Mouse (Mus musculus) neural tube, embryonic 15.5 days (tissue): ENCODE results near the gene Cdk8. TPM values are rescaled to one million over a fixed set of nuclear protein-coding genes. Genes with fewer than 3 reads are reported as not detected.
"Not testable (repeated sequence)": the region's sequence is repeated elsewhere in the genome, so short reads cannot be mapped to it uniquely, and the experiment has no call there.

Experiments used
- ATAC-seq: fragments of 200-750 bp; cut with Nextera tagmentation; 2 replicates; pipeline ENCODE4 v1.8.0; 2017; ENCODE audit warnings: mild to moderate bottlenecking, moderate TSS enrichment, moderate library complexity; ENCODE audit not compliant: low FRiP score
- H3K27ac ChIP-seq: fragments of 300-500 bp; sonication (generic); replicated peaks from 2 replicates; pipeline ENCODE4 v1.5.1; 2015; ENCODE audit warnings: mild to moderate bottlenecking, inconsistent platforms
- H3K27me3 ChIP-seq: fragments of 300-500 bp; sonication (generic); replicated peaks from 2 replicates; pipeline ENCODE4 v1.6.1; 2015; ENCODE audit warnings: inconsistent platforms
- H3K36me3 ChIP-seq: fragments of 300-500 bp; sonication (generic); 2 replicates; pipeline ENCODE4 v1.6.1; 2015; ENCODE audit warnings: inconsistent platforms
- H3K4me1 ChIP-seq: fragments of 300-500 bp; sonication (generic); 2 replicates; pipeline ENCODE4 v1.6.1; 2015; ENCODE audit warnings: inconsistent platforms
- H3K4me2 ChIP-seq: fragments of 300-500 bp; sonication (generic); 2 replicates; pipeline ENCODE4 v1.6.1; 2015; ENCODE audit warnings: inconsistent platforms, mild to moderate bottlenecking, moderate library complexity
- H3K4me3 ChIP-seq: fragments of 300-500 bp; sonication (generic); replicated peaks from 2 replicates; pipeline ENCODE4 v1.5.1; 2015; ENCODE audit warnings: mild to moderate bottlenecking, inconsistent platforms
- H3K9ac ChIP-seq: fragments of 300-500 bp; sonication (generic); replicated peaks from 2 replicates; pipeline ENCODE4 v1.6.1; 2015; ENCODE audit warnings: mild to moderate bottlenecking, inconsistent platforms
- H3K9me3 ChIP-seq: fragments of 300-500 bp; sonication (generic); replicated peaks from 2 replicates; pipeline ENCODE4 v1.6.1; 2016; ENCODE audit warnings: inconsistent platforms
- WGBS: fragments of 180-500 bp; shearing (Covaris S2); methylation state at CpG from one replicate; pipeline ENCODE4 v1.1.7; 2015; ENCODE audit warnings: mixed read lengths; 5-methylcytosine and 5-hydroxymethylcytosine counted together
- polyA plus RNA-seq: library from polyadenylated mRNA; unstranded; fragments of >200 nt; fragmentation: Nextera tagmentation; extraction: Ambion mirVana; gene quantifications from 2 replicates; pipeline ENCODE4 v1.2.1, GENCODE M21; 2015

Gene Cdk8
- polyA plus RNA-seq: 17.8 and 18.1 TPM in 2 replicates

GRCm38 (mm10) chr5:146230864-146231654 is at the start of gene Cdk8:
Cdk8 (plus strand) TSS chr5:146231230.
- WGBS: under 1% methylated on average over 74 of the region's 102 CpGs
- peak; percentile 92 for ATAC-seq
- peak within 1 kb of the TSS; percentile 81 for H3K9ac ChIP-seq
- no peaks in the 10 kb centered on the region for H3K9me3 ChIP-seq
- peak within 1 kb of the TSS; percentile 80 for H3K4me3 ChIP-seq
- H3K27me3 ChIP-seq: no peaks in the 10 kb centered on the region
- peak within 1 kb of the TSS; percentile 98 for H3K27ac ChIP-seq
- peaks cover 34% of the 10 kb centered on the region for H3K4me1 ChIP-seq
- no peaks in the 10 kb centered on the region for H3K36me3 ChIP-seq
- H3K4me2 ChIP-seq: peak within 1 kb of the TSS; percentile 71

GRCm38 (mm10) chr5:146185204-146185603 is 45.8 kb upstream of the Cdk8 start, which contains the start of gene 1700001J03Rik:
1700001J03Rik (minus strand) TSS chr5:146185304.
- H3K4me2 ChIP-seq, ATAC-seq, H3K27me3 ChIP-seq, H3K9me3 ChIP-seq, H3K36me3 ChIP-seq, H3K9ac ChIP-seq, H3K4me3 ChIP-seq, H3K27ac ChIP-seq, H3K4me1 ChIP-seq: not testable (repeated sequence)
- WGBS: 87% methylated on average over 4 of the region's 4 CpGs

- not testable (repeated sequence) for H3K4me2 ChIP-seq, H3K27ac ChIP-seq, H3K4me3 ChIP-seq, H3K36me3 ChIP-seq, ATAC-seq, H3K9ac ChIP-seq, H3K4me1 ChIP-seq, H3K9me3 ChIP-seq, H3K27me3 ChIP-seq
- 32% methylated on average over 5 of the region's 5 CpGs for WGBS
Observed at GRCm38 (mm10) chr5:146187441-146187840, 43.6 kb upstream of the Cdk8 start.

GRCm38 (mm10) chr5:146188144-146188543 is 42.9 kb upstream of the Cdk8 start:
- H3K4me1 ChIP-seq: no peaks in the 10 kb centered on the region

GRCm38 (mm10) chr5:146188712-146189111 is 42.3 kb upstream of the Cdk8 start:
- Histone ChIP-seq H3K36me3 (no peaks in the 10 kb centered on the region), H3K4me1 (no peaks in the 10 kb centered on the region), H3K27me3 (no peaks in the 10 kb centered on the region), H3K9me3 (no peaks in the 10 kb centered on the region; the same call in 1 of the 2 replicates), H3K4me2 (no peak overlapping the region), H3K4me3 (no peak overlapping the region), H3K27ac (no peak overlapping the region), H3K9ac (no peak overlapping the region)
- 79% methylated on average over 7 of the region's 7 CpGs for WGBS
- no peak for ATAC-seq

More at GRCm38 (mm10) chr5:146188144-146188543, 42.9 kb upstream of the Cdk8 start:
- 93% methylated on average over 1 of the region's 1 CpGs for WGBS
- Histone ChIP-seq H3K4me2 (no peak overlapping the region), H3K9ac (no peak overlapping the region), H3K4me3 (no peak overlapping the region), H3K36me3 (no peaks in the 10 kb centered on the region), H3K9me3 (no peaks in the 10 kb centered on the region; the same call in 1 of the 2 replicates), H3K27me3 (no peaks in the 10 kb centered on the region), H3K27ac (no peak overlapping the region)
- no peak for ATAC-seq

GRCm38 (mm10) chr5:146190093-146190492 is 40.9 kb upstream of the Cdk8 start:
- WGBS: 70% methylated on average over 4 of the region's 4 CpGs
- Histone ChIP-seq H3K4me2 (no peak overlapping the region), H3K36me3 (no peaks in the 10 kb centered on the region), H3K27ac (no peak overlapping the region), H3K9me3 (no peaks in the 10 kb centered on the region), H3K4me3 (no peak overlapping the region), H3K9ac (no peak overlapping the region), H3K27me3 (no peaks in the 10 kb centered on the region), H3K4me1 (no peaks in the 10 kb centered on the region)
- no peak for ATAC-seq

- no peaks in the 10 kb centered on the region for H3K27me3 ChIP-seq
- H3K9ac ChIP-seq: no peak overlapping the region
- H3K4me2 ChIP-seq: no peak overlapping the region
- H3K4me3 ChIP-seq: no peak overlapping the region
- no peak overlapping the region for H3K27ac ChIP-seq
- WGBS: 64% methylated on average over 3 of the region's 3 CpGs
- H3K4me1 ChIP-seq: no peaks in the 10 kb centered on the region
- no peaks in the 10 kb centered on the region for H3K9me3 ChIP-seq
- no peak for ATAC-seq
- H3K36me3 ChIP-seq: no peaks in the 10 kb centered on the region
Observed at GRCm38 (mm10) chr5:146190501-146191269, 40.3 kb upstream of the Cdk8 start.

GRCm38 (mm10) chr5:146193360-146193759 is 37.7 kb upstream of the Cdk8 start:
- 83% methylated on average over 8 of the region's 8 CpGs for WGBS
- no peaks in the 10 kb centered on the region for H3K9me3 ChIP-seq
- H3K4me1 ChIP-seq: no peaks in the 10 kb centered on the region
- no peak for ATAC-seq
- no peak overlapping the region for H3K9ac ChIP-seq
- peaks cover 4% of the 10 kb centered on the region; the same call in 1 of the 2 replicates for H3K36me3 ChIP-seq
- H3K27me3 ChIP-seq: no peaks in the 10 kb centered on the region
- H3K27ac ChIP-seq: no peak overlapping the region
- no peak overlapping the region for H3K4me3 ChIP-seq
- H3K4me2 ChIP-seq: no peak overlapping the region

- no peak for ATAC-seq
- no peak overlapping the region for H3K4me3 ChIP-seq
- H3K27me3 ChIP-seq: no peaks in the 10 kb centered on the region
- no peak overlapping the region for H3K9ac ChIP-seq
- no peaks in the 10 kb centered on the region for H3K4me1 ChIP-seq
- no peak overlapping the region for H3K27ac ChIP-seq
- H3K36me3 ChIP-seq: peaks cover 32% of the 10 kb centered on the region
- H3K4me2 ChIP-seq: no peak overlapping the region
- H3K9me3 ChIP-seq: no peaks in the 10 kb centered on the region; the same call in 1 of the 2 replicates
Observed at GRCm38 (mm10) chr5:146199073-146199472, 32.0 kb upstream of the Cdk8 start.

- no peaks in the 10 kb centered on the region for H3K4me1 ChIP-seq
- H3K27ac ChIP-seq: no peak overlapping the region
- H3K4me2 ChIP-seq: no peak overlapping the region
- 83% methylated on average over 2 of the region's 2 CpGs for WGBS
- no peak for ATAC-seq
- no peak overlapping the region for H3K4me3 ChIP-seq
- peaks cover 37% of the 10 kb centered on the region for H3K36me3 ChIP-seq
- H3K9ac ChIP-seq: no peak overlapping the region
- no peaks in the 10 kb centered on the region; the same call in 1 of the 2 replicates for H3K9me3 ChIP-seq
- H3K27me3 ChIP-seq: no peaks in the 10 kb centered on the region
Observed at GRCm38 (mm10) chr5:146199540-146199939, 31.5 kb upstream of the Cdk8 start.

- peaks cover 47% of the 10 kb centered on the region for H3K36me3 ChIP-seq
- no peak overlapping the region for H3K4me2 ChIP-seq
- no peaks in the 10 kb centered on the region for H3K4me1 ChIP-seq
- no peak overlapping the region for H3K9ac ChIP-seq
- H3K27ac ChIP-seq: no peak overlapping the region
- 96% methylated on average over 6 of the region's 6 CpGs for WGBS
- ATAC-seq: no peak
- no peaks in the 10 kb centered on the region; the same call in 1 of the 2 replicates for H3K9me3 ChIP-seq
- no peak overlapping the region for H3K4me3 ChIP-seq
- no peaks in the 10 kb centered on the region for H3K27me3 ChIP-seq
Observed at GRCm38 (mm10) chr5:146200580-146200979, 30.4 kb upstream of the Cdk8 start.

GRCm38 (mm10) chr5:146203921-146204320 is 27.1 kb upstream of the Cdk8 start:
- no peak for ATAC-seq
- 89% methylated on average over 2 of the region's 2 CpGs for WGBS
- Histone ChIP-seq H3K4me2 (no peak overlapping the region), H3K4me1 (no peaks in the 10 kb centered on the region), H3K27me3 (no peaks in the 10 kb centered on the region), H3K9me3 (no peaks in the 10 kb centered on the region; the same call in 1 of the 2 replicates), H3K27ac (no peak overlapping the region), H3K36me3 (peaks cover 76% of the 10 kb centered on the region), H3K9ac (no peak overlapping the region), H3K4me3 (no peak overlapping the region)
